Mouse (Mus musculus) skeletal muscle tissue, adult 2 months (tissue): ENCODE data around the gene Dnajc16.

Source experiments
- DNase-seq: peaks from one replicate; pipeline ENCODE4 v3.0.0-alpha.2; 2012; ENCODE audit warnings: low read depth, low spot score

Dnajc16 gene

DNA sequence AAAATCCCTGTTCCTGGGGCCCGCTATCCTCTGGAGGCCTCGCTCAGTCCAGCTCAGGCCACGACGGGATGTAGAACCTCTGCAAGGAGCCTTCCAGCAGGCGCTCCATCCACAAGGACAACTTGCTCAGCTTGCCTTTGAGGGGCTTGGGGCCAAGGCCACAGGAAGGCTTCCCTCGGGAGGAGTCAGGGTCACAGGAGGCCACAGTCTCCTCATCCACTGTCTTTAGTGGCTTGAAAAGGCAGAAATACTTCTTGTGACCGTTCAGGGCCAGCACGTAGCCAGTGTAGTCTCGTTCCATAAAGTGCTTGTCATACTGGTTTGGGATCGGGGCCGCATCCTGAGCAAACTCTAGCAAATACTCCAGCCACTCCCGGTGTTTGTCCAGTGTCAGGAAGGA, 27.3 kb downstream of the Dnajc16 start:
- no peak for DNase-seq

DNA sequence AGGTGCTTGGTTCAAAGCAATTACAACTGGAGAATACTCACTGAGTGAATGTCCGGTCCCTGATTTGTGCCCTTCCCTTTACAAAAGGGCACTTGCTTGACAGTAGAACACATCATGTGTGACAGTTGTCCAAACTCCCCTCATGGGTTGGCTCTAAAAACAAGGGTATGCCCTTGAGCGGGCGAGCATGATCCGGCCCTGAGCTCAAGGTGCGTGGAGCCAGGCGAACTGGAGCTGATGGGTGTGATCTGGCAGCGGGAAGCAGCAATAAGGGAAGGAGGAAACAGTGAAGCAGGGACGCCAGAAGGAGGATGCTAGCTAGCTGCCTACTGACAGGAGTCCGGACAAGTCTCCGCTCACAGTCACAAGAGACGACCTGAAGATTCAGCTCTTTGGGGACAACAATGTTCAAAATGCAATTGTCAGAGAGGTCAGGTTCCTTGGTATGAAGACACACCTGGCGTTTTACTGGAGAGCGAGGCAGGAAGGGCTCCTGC, 28.6 kb downstream of the Dnajc16 start:
- no peak for DNase-seq

DNA sequence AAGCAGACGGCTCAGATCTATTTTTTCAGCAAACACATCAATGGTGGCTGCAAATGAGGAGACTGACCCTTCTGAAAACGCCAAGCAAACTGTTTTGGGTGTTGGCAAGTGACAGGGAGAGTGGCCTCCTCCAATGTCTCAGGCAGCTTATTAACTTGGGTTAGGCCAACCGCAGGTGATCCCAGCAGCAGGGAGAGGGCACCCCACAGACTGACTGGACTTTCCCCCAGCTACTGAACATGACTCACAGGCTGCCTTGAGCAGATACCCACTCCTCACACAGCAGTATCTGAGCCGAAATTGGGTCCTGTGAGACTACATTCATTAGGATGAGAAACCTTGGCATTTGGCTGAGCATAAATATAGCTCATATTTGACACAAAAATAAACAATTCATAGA, 29.8 kb downstream of the Dnajc16 start:
- no peak for DNase-seq

DNA sequence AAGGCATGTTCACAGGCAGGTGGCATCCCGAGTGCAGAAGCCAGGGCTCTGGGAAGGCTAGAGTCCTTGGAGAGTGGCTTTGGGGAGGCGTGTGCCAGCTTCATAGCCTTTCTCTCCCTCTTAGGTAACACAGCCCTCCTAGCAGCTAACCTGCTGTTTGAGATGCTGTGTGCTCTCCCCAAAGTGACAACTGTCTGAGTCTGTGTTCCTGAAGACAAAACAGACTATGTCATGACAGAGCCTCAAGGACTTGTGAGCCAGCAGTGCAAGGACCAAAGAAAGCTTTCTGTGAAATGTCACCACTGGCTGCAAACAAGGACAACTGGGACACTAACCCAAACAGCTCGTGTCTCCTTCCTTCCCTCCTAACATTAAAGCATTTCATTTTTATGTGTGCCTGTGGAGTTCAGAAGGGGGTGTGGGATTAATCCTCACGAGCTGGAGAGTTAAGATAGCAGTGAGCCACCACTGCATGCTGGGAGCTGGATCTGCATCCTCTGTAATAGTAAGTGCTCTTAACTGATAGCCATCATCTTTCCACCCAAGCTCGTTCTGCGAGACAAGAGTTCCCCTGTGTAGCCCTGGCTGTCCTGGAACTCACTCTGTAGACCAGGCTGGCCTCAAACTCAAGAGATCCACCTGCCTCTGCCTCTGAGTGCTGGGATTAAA, 31.7 kb downstream of the Dnajc16 start:
- DNase-seq, result no peak

DNA sequence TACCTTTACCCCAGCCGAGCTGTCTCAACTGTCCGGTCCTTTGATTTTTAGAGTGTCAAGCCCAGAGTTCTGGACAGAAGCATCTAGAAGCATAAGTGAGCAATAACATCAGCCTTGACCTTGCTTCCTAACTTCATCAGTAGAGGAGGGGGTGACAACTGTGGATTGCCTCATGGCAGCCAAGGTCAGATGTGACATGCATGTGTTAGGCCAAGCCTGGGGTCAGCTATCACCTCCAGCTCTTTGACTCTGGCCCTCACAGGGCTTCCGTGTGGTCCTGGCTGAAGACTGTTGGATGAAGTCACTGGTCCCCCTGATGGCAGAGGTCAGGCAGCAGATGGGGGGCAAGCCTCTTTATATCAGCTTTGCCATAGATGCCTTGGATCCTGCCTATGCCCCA, 33.6 kb downstream of the Dnajc16 start:
- DNase-seq, result no peak

DNA sequence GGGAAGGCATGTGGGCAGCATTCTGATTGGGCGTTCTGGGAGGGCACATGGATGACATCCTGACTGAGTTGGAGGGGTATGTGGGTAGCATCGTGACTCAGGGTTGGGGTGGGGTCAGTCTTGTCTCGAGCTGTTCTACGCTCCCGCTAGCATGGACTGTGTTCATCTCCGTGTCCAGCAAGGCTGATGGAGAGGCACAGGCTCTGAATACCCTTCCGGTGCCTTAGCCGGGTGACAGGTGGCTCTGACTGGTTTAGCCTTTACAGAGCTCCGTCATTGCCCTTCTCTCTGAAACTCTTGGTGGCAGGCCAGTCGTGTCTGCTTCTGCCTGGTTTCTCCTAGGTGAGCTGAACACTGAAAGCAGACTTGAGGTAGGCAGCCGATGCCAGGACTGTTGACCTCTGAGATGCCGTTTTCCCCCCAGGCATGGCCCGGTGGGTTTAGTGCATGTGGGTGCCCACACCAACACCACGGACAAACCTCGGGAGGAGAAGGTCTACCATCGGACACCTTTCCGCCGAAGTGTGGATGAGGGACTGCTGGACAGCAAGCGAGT, 35.3 kb downstream of the Dnajc16 start:
- DNase-seq, result no peak

DNA sequence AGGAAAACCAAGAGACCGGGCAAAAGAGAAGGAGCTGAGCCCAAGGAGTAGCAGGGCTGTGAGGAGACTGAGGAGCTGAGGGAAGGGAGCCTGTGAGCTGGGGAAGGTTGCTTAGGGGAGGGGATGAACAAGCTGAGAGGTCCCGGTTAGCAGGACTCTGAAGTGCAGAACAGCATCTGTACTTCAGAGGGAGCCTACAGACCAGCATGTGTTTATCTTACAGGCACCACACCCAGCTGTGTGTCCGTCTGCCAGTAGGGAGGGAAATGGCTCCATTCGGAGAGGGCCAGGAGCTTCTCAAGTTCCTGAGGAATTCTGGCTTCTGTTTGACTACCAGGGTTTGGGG, 38.7 kb downstream of the Dnajc16 start:
- peak; percentile 45 for DNase-seq

DNA sequence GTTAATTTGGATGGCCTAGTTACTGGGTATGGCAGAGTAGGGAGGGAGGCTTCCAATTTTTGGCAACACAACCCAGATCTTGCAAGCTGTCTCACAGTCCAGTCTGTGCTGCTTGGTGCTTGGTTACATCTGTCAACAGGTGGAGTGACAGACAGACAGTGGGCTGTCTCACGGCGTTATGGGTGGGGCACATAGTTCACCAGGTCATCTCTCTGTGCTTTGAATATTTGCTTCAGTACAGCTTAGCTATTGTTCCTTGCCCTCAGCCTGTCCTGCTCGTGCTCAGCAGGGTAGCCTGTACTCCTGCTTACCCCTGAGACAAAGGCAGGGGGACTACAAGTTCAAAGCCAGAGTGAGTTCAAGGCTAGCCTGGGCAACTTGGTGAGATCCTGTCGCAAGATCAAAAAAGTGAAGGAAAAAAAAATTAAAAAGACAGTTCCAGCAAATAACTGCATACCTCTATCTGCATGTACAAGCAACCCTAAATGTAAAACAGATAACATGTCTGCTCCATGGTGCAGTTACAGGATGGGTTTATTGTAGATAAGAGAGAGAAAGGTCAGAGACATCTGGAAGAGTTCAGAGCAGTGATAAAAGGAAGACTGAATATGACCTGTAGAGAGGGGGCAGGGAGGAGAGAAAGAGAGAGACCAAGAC, 39.2 kb downstream of the Dnajc16 start:
- DNase-seq, result no peak

DNA sequence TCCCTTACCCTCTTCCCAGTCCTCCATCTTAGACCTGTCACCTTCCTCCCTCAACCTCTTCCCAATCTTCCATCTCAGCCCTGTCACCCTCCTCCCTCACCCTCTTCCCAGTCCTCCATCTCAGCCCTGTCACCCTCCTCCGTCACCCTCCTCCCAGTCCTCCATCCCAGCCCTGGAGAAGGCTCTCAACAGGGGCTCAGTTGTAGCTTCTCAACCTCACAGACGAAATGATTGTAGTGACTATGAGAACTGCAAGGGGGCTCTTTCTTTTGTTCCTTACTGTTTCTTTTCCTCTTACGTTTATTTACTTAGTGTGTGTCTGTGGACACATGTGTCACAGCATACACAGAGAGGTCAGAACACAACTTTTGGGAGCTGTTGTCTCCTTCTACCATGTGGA, 39.9 kb downstream of the Dnajc16 start:
- DNase-seq, result no peak

DNA sequence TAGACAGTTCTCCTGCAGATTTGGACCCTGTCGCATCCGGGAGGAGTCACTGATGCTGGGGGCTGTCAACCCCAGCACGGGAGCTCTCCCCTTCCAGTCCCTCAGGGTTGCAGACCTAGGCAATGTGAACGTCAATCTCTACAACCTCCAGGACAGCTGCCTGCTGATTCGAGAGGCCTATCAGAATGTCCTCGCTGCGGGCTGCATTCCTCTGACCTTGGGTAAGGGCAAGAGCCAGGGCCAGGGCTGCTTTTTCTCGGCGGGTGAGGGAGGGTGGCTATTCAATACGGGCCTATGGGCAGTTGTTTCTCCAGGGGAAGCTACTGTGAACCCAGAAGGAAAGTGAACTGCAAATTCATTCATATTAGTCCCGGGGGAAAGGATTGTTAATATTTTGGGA, 41.2 kb downstream of the Dnajc16 start:
- DNase-seq, result no peak

DNA sequence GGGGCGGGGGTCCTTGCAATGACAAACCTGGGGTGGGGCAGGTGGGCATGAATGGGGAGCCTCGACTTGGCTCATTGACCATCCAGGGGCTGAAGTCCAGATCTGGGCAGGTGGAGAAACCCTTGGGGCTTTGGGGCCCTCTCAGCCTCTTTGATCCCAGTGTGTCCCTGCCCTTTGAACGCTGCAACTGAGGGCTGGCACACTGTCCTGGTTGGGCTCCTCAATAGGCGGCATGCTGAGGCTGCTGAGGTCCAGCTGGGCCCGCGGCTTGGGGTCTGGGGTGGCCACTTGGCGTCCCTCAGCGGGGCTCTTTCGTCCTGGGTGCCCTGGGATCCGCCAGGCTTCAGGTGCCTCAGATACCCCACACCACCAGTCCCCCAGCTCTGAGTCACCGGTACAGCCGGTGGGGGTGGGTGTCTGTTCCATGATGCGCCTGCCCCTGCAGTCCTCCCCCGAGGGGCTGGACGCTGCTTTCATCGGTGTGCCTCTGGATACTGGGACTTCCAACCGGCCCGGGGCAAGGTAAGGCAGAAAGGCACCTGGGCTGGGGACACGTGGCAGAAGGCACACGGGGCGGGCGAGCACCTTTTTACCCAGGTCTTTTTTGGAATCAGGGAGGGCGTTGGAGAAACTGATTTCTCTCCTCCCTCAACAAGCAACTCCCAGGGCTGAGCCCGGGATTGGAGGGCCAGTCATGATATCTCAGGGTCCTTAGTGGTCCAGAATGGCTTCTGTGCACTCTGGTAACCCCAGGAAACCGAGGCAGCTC, 44.0 kb downstream of the Dnajc16 start, which contains the start of gene Agmat:
Gene Agmat, plus strand, starts transcription at position 95 of the 769 bp plus-strand sequence.
- no peak for DNase-seq

DNA sequence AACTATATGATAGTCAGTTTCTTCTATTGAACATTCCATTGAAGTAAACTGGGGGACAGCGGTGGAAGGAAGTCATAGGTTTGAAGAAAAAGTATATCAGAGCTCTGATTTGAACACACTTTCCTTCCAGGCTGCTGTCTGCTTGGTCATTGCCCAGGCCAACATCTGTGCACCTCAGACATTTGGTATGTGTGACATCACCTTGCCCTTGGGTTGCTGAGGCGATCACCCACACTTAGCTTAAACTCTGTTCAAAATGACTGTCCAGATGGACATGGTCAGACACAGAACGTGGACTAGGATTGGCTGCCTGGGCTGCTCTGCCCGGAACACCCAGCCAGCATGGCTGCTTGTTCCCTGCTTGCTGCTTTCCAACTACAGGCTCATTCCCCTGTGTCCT, 48.4 kb downstream of the Dnajc16 start:
- no peak for DNase-seq

DNA sequence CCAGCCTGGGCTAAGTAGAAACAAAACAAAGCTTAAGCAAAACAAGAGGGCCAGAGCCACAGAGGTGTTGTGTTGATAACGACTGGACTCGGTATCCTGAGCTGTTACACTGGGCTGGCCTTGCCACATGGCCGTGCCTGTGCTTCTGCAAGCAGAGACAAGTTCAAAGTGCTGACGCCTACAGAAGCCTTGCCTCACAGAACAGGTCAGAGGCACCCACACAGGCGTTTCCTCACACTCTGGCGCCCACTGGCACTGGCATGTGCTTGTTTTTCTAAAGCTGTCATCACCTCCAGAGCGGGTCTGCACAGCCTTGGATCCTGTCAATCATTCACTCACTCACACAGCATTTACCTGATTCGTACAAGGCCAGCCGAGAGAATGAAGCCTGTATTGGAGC, 48.9 kb downstream of the Dnajc16 start:
- no peak for DNase-seq

DNA sequence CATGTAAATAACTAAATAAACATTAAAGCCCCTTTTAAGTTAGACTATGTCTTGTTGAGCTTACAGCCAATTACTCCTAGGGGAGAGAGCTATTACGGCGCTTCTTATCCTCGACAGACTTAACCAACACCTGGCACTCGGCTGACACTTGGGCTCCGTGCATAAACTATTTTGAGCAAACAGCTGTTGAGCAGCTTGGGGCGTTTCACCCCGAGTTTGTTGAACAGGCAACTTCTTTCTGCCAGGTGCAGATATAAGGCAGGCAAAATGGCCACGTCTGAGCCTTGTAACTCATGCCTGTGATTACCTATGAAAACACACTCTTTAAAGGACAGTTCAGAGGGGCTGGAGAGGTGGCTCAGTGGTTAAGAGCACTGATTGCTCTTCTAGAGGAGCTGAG, 52.7 kb downstream of the Dnajc16 start:
- no peak for DNase-seq

DNA sequence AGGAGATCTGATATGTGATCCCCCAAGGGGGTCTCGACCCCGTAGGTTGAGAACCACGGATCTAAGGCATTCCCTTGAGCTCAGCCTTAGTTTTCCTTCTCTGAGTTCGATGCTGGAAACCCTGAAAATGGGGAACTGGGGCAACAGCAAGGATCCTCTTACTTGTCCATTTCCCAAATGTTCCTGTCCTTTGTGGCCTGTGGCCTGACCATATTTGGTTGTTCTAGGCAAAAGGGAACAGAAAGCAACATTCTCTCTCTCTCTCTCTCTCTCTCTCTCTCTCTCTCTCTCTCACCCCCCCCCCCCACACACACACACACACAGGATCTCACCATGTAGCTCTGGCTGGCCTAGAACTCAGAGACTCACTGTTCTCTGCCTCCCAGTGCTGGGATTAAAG, 53.9 kb downstream of the Dnajc16 start:
- DNase-seq, result no peak

DNA sequence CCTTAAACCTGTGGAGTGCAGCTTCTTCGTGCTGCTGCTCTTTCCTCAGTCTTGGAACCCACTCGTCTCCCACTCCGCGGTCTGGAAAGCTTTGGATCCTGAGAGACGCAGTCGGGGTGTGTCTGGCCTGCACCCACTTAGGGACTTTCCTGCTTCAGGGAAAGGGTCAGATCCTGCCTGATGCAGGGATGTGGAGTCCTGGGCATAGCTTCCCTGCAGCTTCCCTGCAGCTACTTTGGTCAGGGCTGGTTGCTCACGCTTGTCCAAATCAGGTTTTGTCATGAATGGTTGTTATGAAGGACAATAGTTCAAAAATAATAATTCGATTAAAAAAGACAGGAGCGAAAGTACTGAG, 55.5 kb downstream of the Dnajc16 start:
- DNase-seq, result no peak

DNA sequence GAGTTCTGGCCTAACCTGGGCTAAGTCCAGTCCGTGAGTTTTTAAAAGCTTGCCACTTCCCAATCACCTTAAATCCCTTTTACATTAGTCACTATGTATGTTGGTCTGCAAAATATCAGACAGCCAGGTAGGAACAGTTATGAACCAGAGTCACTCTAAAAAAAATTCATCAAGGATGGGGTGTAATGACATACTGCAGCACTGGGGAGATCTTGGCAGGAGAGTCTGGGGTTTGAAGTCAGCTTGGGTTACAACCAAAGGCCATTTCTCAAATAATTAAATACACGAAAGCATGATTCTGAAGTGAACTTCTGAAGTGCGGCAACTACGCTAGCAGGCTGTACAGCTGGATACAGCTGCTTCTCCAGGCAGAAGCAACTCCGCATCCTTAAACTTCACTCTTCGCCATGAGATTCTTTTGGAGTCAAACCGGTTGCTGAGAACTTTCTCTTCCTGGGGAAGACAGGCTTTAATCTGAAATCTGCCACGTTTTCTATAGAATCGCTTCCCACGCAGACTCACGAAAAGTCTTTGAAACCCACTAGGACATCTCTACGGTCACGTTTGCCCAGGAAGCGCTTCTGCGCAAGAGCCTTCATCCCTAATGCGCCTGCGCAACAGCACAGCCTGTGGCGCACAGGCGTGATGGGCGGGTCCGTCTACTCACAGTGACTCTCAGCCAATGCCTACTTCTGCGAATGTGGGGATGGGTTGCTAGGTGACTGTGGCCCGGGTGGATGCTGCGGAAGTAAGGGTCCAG, 56.1 kb downstream of the Dnajc16 start:
- peak; percentile 95 for DNase-seq

DNA sequence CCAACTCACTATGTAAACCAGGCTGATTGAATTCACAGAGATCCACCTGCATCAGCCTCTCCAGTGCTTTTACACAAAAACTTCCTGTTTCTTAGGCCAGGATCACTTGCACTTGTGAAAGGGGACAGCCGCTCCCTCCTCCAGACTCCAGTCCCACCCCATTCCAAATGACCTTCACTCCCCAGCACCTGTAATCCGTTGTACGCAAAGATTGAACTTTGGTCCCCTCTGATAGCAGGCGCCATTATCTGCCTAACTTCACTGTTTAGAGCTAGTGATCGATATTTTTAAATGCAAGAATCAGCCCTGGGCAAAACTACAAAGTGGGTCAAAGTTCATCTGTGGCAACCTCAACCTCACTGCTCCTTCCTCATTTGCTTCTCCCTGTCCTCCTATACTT, 59.0 kb downstream of the Dnajc16 start:
- DNase-seq, result no peak

DNA sequence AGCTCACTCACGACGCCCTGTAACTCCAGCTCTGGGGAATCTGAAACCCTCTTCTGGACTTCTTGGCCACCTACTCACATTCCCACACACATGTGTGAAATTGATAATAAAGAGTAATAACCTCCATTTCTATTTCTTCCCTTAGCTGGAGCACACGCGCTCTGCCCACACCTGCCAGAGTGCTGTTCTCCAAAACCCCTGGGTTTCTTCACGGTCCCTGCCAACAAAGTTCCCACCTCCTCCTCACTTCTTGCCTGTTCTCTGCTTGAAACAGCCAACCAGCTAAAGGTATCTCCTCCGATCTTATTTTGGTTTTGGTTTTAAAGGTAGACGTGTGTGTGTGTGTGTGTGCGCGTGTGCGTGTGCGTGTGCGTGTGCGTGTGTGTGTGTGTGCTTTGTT, 60.3 kb downstream of the Dnajc16 start:
- no peak for DNase-seq

DNA sequence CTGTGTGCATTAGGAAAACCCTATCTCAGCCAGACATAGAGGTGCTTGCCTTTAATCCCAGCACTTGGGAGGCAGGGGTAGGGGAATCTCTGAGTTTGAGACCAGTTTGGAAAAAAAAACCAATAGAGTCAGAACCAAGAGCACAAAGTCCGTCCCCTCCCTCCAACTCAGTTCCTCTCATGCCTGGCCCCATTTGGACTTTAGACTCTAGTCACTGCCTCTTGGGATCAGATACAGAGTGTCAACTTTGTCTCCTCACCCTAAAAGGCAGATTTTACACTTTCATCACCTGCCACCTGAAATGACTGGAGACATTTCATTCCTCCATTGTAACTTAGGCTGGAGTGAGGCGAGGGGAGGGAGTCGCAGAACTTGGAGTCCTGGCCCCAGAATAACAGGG, 61.5 kb downstream of the Dnajc16 start:
- DNase-seq, result no peak

DNA sequence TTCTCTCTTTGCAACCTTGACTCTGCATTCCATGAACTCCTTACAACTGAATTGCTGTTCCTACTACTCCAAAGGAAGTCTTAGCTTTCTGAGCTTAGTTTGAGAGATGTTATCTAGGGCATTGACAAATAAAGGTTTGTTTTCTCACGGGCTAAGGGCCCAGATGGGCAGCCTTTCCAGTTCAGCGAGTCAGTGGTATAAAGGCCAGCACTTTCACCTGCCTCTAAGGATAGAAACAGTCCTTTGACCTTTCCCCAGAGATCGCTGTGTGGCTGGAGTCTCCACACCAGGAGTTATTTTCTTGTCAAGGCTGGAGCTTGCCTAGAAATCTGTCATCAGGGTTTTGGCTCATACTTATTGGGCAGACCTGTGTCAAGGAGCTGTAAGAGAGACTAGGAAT, 65.0 kb downstream of the Dnajc16 start:
- no peak for DNase-seq

DNA sequence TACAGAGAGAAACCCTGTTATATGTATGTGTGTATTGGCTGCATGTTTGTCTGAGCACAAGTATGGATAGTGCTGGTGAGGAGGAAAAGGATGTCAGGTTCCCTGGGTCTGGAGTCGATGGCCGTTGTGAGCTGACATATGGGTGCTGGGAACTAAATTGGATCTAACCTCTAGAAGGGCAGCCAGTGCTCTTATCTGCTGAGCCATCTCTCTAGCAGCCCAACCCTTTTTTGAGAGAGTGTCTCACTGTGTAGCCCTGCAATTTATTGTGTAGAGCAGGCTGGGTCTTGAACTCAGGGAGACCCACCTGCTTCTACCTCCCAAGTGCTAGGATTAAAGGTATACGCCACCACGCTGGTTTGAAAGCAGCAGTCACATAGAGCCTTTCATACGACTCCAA, 65.5 kb downstream of the Dnajc16 start:
- DNase-seq, result no peak
